Comparison of ENCODE assay signal across 8 mouse cellular contexts in genomic region chr2:44526110-44527032, GRCm38 (mm10).
DNase-seq lines count a peak whose midpoint lies in the region; ATAC-seq lines count a peak whose summit lies in the region.

No protein-coding gene starts in this region.

- WGBS in forebrain, embryonic 14.5 days, result 10% methylated on average over 6 of the region's 6 CpGs
- WGBS in midbrain, embryonic 12.5 days, result 11% methylated on average over 6 of the region's 6 CpGs

- H3K36me3 ChIP-seq in forebrain, embryonic 14.5 days (ENCODE audit: control insufficient read depth, insufficient read depth, low read length), result no peaks in the 10 kb centered on the region
- H3K36me3 ChIP-seq in midbrain, embryonic 12.5 days, result no peaks in the 10 kb centered on the region

- no peak overlapping the region for H3K27ac ChIP-seq in forebrain, embryonic 14.5 days (ENCODE audit: low read depth, low read length)
- peak overlapping the region; percentile 69 for H3K27ac ChIP-seq in midbrain, embryonic 12.5 days (replicated peaks)

- no peak overlapping the region for H3K4me2 ChIP-seq in forebrain, embryonic 14.5 days (ENCODE audit: low read length)
- H3K4me2 ChIP-seq in midbrain, embryonic 12.5 days (replicated peaks), result no peak overlapping the region

- ATAC-seq in forebrain, embryonic 14.5 days, result peak; percentile 61; the same call in 1 of the 2 replicates
- ATAC-seq in midbrain, embryonic 12.5 days (ENCODE audit: low FRiP score, low read depth), result peak; percentile 75
- ATAC-seq in monocyte, adult 5-6 weeks (replicated peaks; ENCODE audit: insufficient number of reproducible peaks, low FRiP score, low TSS enrichment, poor library complexity, severe bottlenecking), result no peak

- no peak overlapping the region for H3K4me3 ChIP-seq in forebrain, embryonic 14.5 days (ENCODE audit: low read depth, low read length)
- no peak overlapping the region for H3K4me3 ChIP-seq in midbrain, embryonic 12.5 days

- H3K9ac ChIP-seq in forebrain, embryonic 14.5 days (ENCODE audit: low read length), result no peak overlapping the region
- H3K9ac ChIP-seq in midbrain, embryonic 12.5 days (replicated peaks), result no peak overlapping the region

- peak; percentile 19 for DNase-seq in gastrocnemius, adult 18-20 months (ENCODE audit: low spot score)
- no peak for DNase-seq in gastrocnemius, postnatal 10 days
- DNase-seq in lung, postnatal 10 days, result peak; percentile 27
- DNase-seq in lung, postnatal 25 days (ENCODE audit: low spot score), result no peak
- peak; percentile 32 for DNase-seq in forebrain, embryonic 14.5 days (ENCODE audit: low spot score)
- DNase-seq in ovary, postnatal 14 days (ENCODE audit: low spot score), result no peak

- no peaks in the 10 kb centered on the region for H3K27me3 ChIP-seq in forebrain, embryonic 14.5 days (replicated peaks; ENCODE audit: control insufficient read depth, insufficient read depth, low read length)
- H3K27me3 ChIP-seq in midbrain, embryonic 12.5 days, result no peaks in the 10 kb centered on the region

- H3K4me1 ChIP-seq in forebrain, embryonic 14.5 days (ENCODE audit: control insufficient read depth, insufficient read depth, low read length), result peaks cover 14% of the 10 kb centered on the region; the same call in 1 of the 2 replicates
- peaks cover 24% of the 10 kb centered on the region for H3K4me1 ChIP-seq in midbrain, embryonic 12.5 days

- H3K9me3 ChIP-seq in forebrain, embryonic 14.5 days (replicated peaks; ENCODE audit: control insufficient read depth, low read length), result no peaks in the 10 kb centered on the region
- no peaks in the 10 kb centered on the region for H3K9me3 ChIP-seq in midbrain, embryonic 12.5 days

Comparison
In these comparisons a context has a peak if more than half of its experiments do, and no peak if none do; other contexts are left out.
1. DNase-seq: peak in gastrocnemius, adult 18-20 months (single experiment), lung, postnatal 10 days (single experiment) and forebrain, embryonic 14.5 days (single experiment); none in gastrocnemius, postnatal 10 days (single experiment), lung, postnatal 25 days (single experiment) and ovary, postnatal 14 days (single experiment).